Mouse (Mus musculus): ENCODE data around the gene Ddx39b.

DNA sequence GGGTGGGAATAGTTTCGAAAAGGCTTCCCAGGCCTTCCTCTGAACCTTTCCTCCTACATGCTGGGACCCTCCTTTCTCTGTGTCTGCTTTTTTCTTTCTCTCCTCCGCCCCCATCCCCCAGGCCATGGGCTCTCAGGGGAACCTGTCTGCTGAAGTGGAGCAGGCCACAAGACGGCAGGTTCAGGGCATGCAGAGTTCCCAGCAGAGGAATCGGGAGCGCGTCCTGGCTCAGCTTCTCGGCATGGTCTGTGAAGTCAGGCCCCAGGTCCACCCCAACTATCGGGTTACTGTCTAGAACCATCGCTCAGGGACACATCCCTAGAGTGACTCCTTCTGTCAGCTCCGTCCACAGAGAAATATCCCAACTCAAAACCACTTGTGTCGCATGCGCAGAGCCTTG, 4.0 kb upstream of the Ddx39b start:
- no peak for TF ChIP-seq CTCF (IDR thresholded peaks at IDR 0.05; ENCODE audit: insufficient read depth, low read depth, low read length)
- TF ChIP-seq POLR2A (IDR thresholded peaks at IDR 0.05; ENCODE audit: insufficient read depth, low read depth, low read length) = no peak
